Mouse (Mus musculus): Measurements from ENCODE around the gene Gpr88. TPM values are rescaled to one million over a fixed set of nuclear protein-coding genes. Genes with fewer than 3 reads are reported as not detected.
A peak's percentile ranks its signal among the peaks of the same experiment; 100 is the strongest.

Gpr88 gene
- polyA plus RNA-seq, 1 experiment from 2014 or later = 1.4 TPM

- TF ChIP-seq EP300 (optimal IDR thresholded peaks at IDR 0.05) = no peak
- TF ChIP-seq CTCF (IDR thresholded peaks at IDR 0.05; ENCODE audit: low read depth) = no peak
- ATAC-seq (ENCODE audit: low FRiP score, low TSS enrichment) = no peak
- no peaks in the 10 kb centered on the region for H3K4me1 ChIP-seq (replicated peaks; ENCODE audit: control insufficient read depth, insufficient read depth)
- H3K4me2 ChIP-seq (replicated peaks; ENCODE audit: low read depth) = no peak overlapping the region
- H3K4me3 ChIP-seq (ENCODE audit: low read depth, low read length) = no peak overlapping the region
- no peaks in the 10 kb centered on the region for H3K9me3 ChIP-seq (ENCODE audit: control insufficient read depth, low read length)
- H3K36me3 ChIP-seq (ENCODE audit: control insufficient read depth, insufficient read depth, low read length) = 0 out of 2 replicates have a peak, but pooled peaks cover 2% of the 10 kb centered on the region
- H3K27ac ChIP-seq (replicated peaks) = no peak overlapping the region
- DNase-seq (ENCODE audit: low spot score) = no peak
- WGBS = 69% methylated on average over 6 of the region's 6 CpGs
- no peaks in the 10 kb centered on the region for H3K27me3 ChIP-seq (ENCODE audit: control insufficient read depth, insufficient read depth, low read length)
- H3K9ac ChIP-seq (ENCODE audit: low read length) = no peak overlapping the region
These were observed 18.4 kb upstream of the Gpr88 start for GRCm38 (mm10) chr3:116271679-116272078.

- Histone ChIP-seq H3K27me3 (ENCODE audit: control insufficient read depth, insufficient read depth, low read length) (no peaks in the 10 kb centered on the region), H3K36me3 (ENCODE audit: control insufficient read depth, insufficient read depth, low read length) (no peaks in the 10 kb centered on the region), H3K4me3 (ENCODE audit: low read depth, low read length) (no peak overlapping the region), H3K4me1 (replicated peaks; ENCODE audit: control insufficient read depth, insufficient read depth) (no peaks in the 10 kb centered on the region), H3K27ac (replicated peaks) (no peak overlapping the region), H3K4me2 (replicated peaks; ENCODE audit: low read depth) (no peak overlapping the region), H3K9me3 (ENCODE audit: control insufficient read depth, low read length) (no peaks in the 10 kb centered on the region), H3K9ac (ENCODE audit: low read length) (no peak overlapping the region)
- DNase-seq (ENCODE audit: low spot score) = no peak
- ATAC-seq (ENCODE audit: low FRiP score, low TSS enrichment) = peak; percentile 49; the same call in 1 of the 2 replicates
- 94% methylated on average over 2 of the region's 2 CpGs for WGBS
- TF ChIP-seq CTCF (IDR thresholded peaks at IDR 0.05; ENCODE audit: low read depth) (no peak), EP300 (optimal IDR thresholded peaks at IDR 0.05) (no peak)
These were observed 13.8 kb upstream of the Gpr88 start for GRCm38 (mm10) chr3:116267036-116267654.

GRCm38 (mm10) chr3:116266360-116266759 lies 13.1 kb upstream of the Gpr88 start:
- Histone ChIP-seq H3K36me3 (ENCODE audit: control insufficient read depth, insufficient read depth, low read length) (no peaks in the 10 kb centered on the region), H3K27ac (replicated peaks) (0 out of 2 replicates have a peak overlapping the region, but pooled peaks have one; percentile 13), H3K4me3 (ENCODE audit: low read depth, low read length) (no peak overlapping the region), H3K4me1 (replicated peaks; ENCODE audit: control insufficient read depth, insufficient read depth) (no peaks in the 10 kb centered on the region), H3K27me3 (ENCODE audit: control insufficient read depth, insufficient read depth, low read length) (no peaks in the 10 kb centered on the region), H3K9ac (ENCODE audit: low read length) (no peak overlapping the region), H3K9me3 (ENCODE audit: control insufficient read depth, low read length) (no peaks in the 10 kb centered on the region), H3K4me2 (replicated peaks; ENCODE audit: low read depth) (no peak overlapping the region)
- DNase-seq (ENCODE audit: low spot score) (no peak), ATAC-seq (ENCODE audit: low FRiP score, low TSS enrichment) (no peak)
- TF ChIP-seq CTCF (IDR thresholded peaks at IDR 0.05; ENCODE audit: low read depth) = no peak
- no peak for TF ChIP-seq EP300 (optimal IDR thresholded peaks at IDR 0.05)
- 36% methylated on average over 3 of the region's 3 CpGs for WGBS

- Histone ChIP-seq H3K27ac (replicated peaks) (no peak overlapping the region), H3K4me2 (replicated peaks; ENCODE audit: low read depth) (no peak overlapping the region), H3K27me3 (ENCODE audit: control insufficient read depth, insufficient read depth, low read length) (no peaks in the 10 kb centered on the region), H3K4me3 (ENCODE audit: low read depth, low read length) (no peak overlapping the region), H3K9ac (ENCODE audit: low read length) (no peak overlapping the region), H3K4me1 (replicated peaks; ENCODE audit: control insufficient read depth, insufficient read depth) (no peaks in the 10 kb centered on the region), H3K36me3 (ENCODE audit: control insufficient read depth, insufficient read depth, low read length) (no peaks in the 10 kb centered on the region), H3K9me3 (ENCODE audit: control insufficient read depth, low read length) (no peaks in the 10 kb centered on the region)
- 73% methylated on average over 1 of the region's 1 CpGs for WGBS
- no peak for DNase-seq (ENCODE audit: low spot score)
- no peak for ATAC-seq (ENCODE audit: low FRiP score, low TSS enrichment)
- TF ChIP-seq EP300 (optimal IDR thresholded peaks at IDR 0.05) = no peak
- TF ChIP-seq CTCF (IDR thresholded peaks at IDR 0.05; ENCODE audit: low read depth) = no peak
These were observed 10.7 kb upstream of the Gpr88 start for GRCm38 (mm10) chr3:116263977-116264376.

GRCm38 (mm10) chr3:116263061-116263460 lies 9.8 kb upstream of the Gpr88 start:
- no peaks in the 10 kb centered on the region for H3K36me3 ChIP-seq (ENCODE audit: control insufficient read depth, insufficient read depth, low read length)
- ATAC-seq (ENCODE audit: low FRiP score, low TSS enrichment) = no peak
- no peak overlapping the region for H3K4me3 ChIP-seq (ENCODE audit: low read depth, low read length)
- H3K27ac ChIP-seq (replicated peaks) = no peak overlapping the region
- no peak for DNase-seq (ENCODE audit: low spot score)
- H3K4me1 ChIP-seq (replicated peaks; ENCODE audit: control insufficient read depth, insufficient read depth) = no peaks in the 10 kb centered on the region
- no peaks in the 10 kb centered on the region for H3K27me3 ChIP-seq (ENCODE audit: control insufficient read depth, insufficient read depth, low read length)
- H3K9me3 ChIP-seq (ENCODE audit: control insufficient read depth, low read length) = no peaks in the 10 kb centered on the region
- TF ChIP-seq EP300 (optimal IDR thresholded peaks at IDR 0.05) = no peak
- TF ChIP-seq CTCF (IDR thresholded peaks at IDR 0.05; ENCODE audit: low read depth) = no peak
- no peak overlapping the region for H3K9ac ChIP-seq (ENCODE audit: low read length)
- H3K4me2 ChIP-seq (replicated peaks; ENCODE audit: low read depth) = no peak overlapping the region
- WGBS = 68% methylated on average over 5 of the region's 5 CpGs

GRCm38 (mm10) chr3:116256104-116256503 lies 2.8 kb upstream of the Gpr88 start:
- ATAC-seq (ENCODE audit: low FRiP score, low TSS enrichment) (no peak), DNase-seq (ENCODE audit: low spot score) (no peak)
- TF ChIP-seq EP300 (optimal IDR thresholded peaks at IDR 0.05) (no peak), CTCF (IDR thresholded peaks at IDR 0.05; ENCODE audit: low read depth) (no peak)
- no peak overlapping the region for H3K27ac ChIP-seq (replicated peaks)
- no peak overlapping the region for H3K4me3 ChIP-seq (ENCODE audit: low read depth, low read length)
- peaks cover 11% of the 10 kb centered on the region for H3K27me3 ChIP-seq (ENCODE audit: control insufficient read depth, insufficient read depth, low read length)
- no peak overlapping the region for H3K9ac ChIP-seq (ENCODE audit: low read length)
- no peaks in the 10 kb centered on the region for H3K36me3 ChIP-seq (ENCODE audit: control insufficient read depth, insufficient read depth, low read length)
- 66% methylated on average over 5 of the region's 5 CpGs for WGBS
- H3K9me3 ChIP-seq (ENCODE audit: control insufficient read depth, low read length) = no peaks in the 10 kb centered on the region
- H3K4me1 ChIP-seq (replicated peaks; ENCODE audit: control insufficient read depth, insufficient read depth) = peaks cover 4% of the 10 kb centered on the region
- no peak overlapping the region for H3K4me2 ChIP-seq (replicated peaks; ENCODE audit: low read depth)
